Mouse (Mus musculus) left cerebral cortex, adult 18-20 months (tissue): ENCODE results near the gene A530016L24Rik. TPM values are rescaled to one million over a fixed set of nuclear protein-coding genes. Genes with fewer than 3 reads are reported as not detected.

Source experiments
- DNase-seq, 2 experiments: peaks; one replicate each; pipeline ENCODE4 v3.0.0; 2021 to 2022; ENCODE audit warnings: low spot score in 2 of 2, mixed read lengths in 1 of 2
- total RNA-seq, 2 experiments: library from RNA; stranded (reverse); gene quantifications; 2 replicates each; pipeline ENCODE4 v1.2.3; 2021

The A530016L24Rik gene
- total RNA-seq, 2 experiments from 2014 or later = 0.21 TPM; not detected in 1

GRCm38 (mm10) chr12:112498683-112499082 lies 9.4 kb downstream of the A530016L24Rik start:
- peak; percentile 44 to 59 for DNase-seq

- DNase-seq = no peak
These were observed 13.9 kb downstream of the A530016L24Rik start for GRCm38 (mm10) chr12:112503003-112503771.

- DNase-seq = no peak
These were observed 17.0 kb downstream of the A530016L24Rik start for GRCm38 (mm10) chr12:112506267-112506666.

- DNase-seq = no peak
These were observed 18.0 kb downstream of the A530016L24Rik start for GRCm38 (mm10) chr12:112507264-112507663.

GRCm38 (mm10) chr12:112507984-112508383 lies 18.7 kb downstream of the A530016L24Rik start:
- DNase-seq = no peak

GRCm38 (mm10) chr12:112510365-112510732 lies 21.1 kb downstream of the A530016L24Rik start:
- DNase-seq = no peak

- DNase-seq = peak; percentile 76 to 85
These were observed 21.6 kb downstream of the A530016L24Rik start for GRCm38 (mm10) chr12:112510733-112511372.

- no peak for DNase-seq
These were observed 25.6 kb downstream of the A530016L24Rik start for GRCm38 (mm10) chr12:112514897-112515296.

- no peak for DNase-seq
These were observed 27.6 kb downstream of the A530016L24Rik start, which contains the start of gene Tmem179 for GRCm38 (mm10) chr12:112516697-112517337. Tmem179 (minus strand) TSS chr12:112516747.

- no peak for DNase-seq
These were observed 28.9 kb downstream of the A530016L24Rik start for GRCm38 (mm10) chr12:112518105-112518504.

GRCm38 (mm10) chr12:112533758-112534157 lies 44.5 kb downstream of the A530016L24Rik start:
- no peak for DNase-seq

- DNase-seq = no peak
These were observed 48.0 kb downstream of the A530016L24Rik start for GRCm38 (mm10) chr12:112537233-112537632.

GRCm38 (mm10) chr12:112538356-112538755 lies 49.1 kb downstream of the A530016L24Rik start:
- DNase-seq = no peak

- no peak for DNase-seq
These were observed 50.3 kb downstream of the A530016L24Rik start for GRCm38 (mm10) chr12:112539466-112539965.

- DNase-seq = no peak
These were observed 51.1 kb downstream of the A530016L24Rik start for GRCm38 (mm10) chr12:112540321-112540720.

- DNase-seq = peak in 1 of 2 experiments; percentile 5
These were observed 52.3 kb downstream of the A530016L24Rik start for GRCm38 (mm10) chr12:112541483-112542091.

- DNase-seq = no peak
These were observed 53.1 kb downstream of the A530016L24Rik start for GRCm38 (mm10) chr12:112542257-112542919.

- peak; percentile 94 to 97 for DNase-seq
These were observed 53.7 kb downstream of the A530016L24Rik start for GRCm38 (mm10) chr12:112542920-112543300.

GRCm38 (mm10) chr12:112543941-112544340 lies 54.7 kb downstream of the A530016L24Rik start:
- no peak for DNase-seq

GRCm38 (mm10) chr12:112544946-112545701 lies 55.9 kb downstream of the A530016L24Rik start:
- no peak for DNase-seq
